Mouse (Mus musculus) ES-CJ7 (cell line): ENCODE data around the gene Trim24.
A peak's percentile ranks its signal among the peaks of the same experiment; 100 is the strongest.

Source experiments
- DNase-seq: peaks from one replicate; pipeline ENCODE4 v3.0.0; 2011; ENCODE audit warnings: low read depth, low spot score

Trim24 gene

DNA sequence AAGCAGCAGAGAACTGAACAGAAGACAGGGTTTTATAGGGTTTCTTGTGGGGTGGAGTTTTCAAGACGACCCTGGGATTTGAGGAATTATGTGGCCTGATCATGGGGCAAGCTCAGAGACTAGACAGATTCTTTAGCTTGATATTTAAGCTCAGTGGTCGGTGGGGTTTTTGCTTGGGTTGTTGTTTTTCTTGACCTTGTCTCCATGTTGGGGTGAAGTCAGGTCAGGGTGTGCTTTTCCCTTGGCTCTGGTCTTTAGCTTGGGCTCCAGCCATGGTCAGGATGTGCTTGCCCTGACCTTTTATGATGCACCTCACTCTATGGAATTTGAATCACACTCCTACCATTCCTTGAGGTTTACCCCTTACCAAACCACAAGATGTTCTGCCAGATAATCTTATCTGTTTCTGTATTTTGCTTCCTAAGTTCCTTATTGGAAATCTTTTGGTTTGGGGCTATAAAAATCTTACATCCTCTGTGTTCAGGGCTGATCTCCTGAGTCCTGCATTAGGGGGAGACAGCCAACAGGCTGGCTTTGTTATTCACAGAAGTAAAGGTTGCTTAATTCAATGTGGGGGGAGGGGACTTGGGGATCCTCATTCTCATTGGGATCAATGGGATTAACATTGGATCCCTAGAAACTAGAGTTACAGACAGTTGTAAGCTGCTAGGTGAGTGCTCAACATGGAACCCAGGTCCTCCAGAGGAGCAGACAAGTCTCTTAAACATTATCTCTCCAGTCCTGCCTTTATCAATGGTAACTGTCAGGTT lies 6.5 kb upstream of the Trim24 start:
- peak; percentile 92 for DNase-seq

DNA sequence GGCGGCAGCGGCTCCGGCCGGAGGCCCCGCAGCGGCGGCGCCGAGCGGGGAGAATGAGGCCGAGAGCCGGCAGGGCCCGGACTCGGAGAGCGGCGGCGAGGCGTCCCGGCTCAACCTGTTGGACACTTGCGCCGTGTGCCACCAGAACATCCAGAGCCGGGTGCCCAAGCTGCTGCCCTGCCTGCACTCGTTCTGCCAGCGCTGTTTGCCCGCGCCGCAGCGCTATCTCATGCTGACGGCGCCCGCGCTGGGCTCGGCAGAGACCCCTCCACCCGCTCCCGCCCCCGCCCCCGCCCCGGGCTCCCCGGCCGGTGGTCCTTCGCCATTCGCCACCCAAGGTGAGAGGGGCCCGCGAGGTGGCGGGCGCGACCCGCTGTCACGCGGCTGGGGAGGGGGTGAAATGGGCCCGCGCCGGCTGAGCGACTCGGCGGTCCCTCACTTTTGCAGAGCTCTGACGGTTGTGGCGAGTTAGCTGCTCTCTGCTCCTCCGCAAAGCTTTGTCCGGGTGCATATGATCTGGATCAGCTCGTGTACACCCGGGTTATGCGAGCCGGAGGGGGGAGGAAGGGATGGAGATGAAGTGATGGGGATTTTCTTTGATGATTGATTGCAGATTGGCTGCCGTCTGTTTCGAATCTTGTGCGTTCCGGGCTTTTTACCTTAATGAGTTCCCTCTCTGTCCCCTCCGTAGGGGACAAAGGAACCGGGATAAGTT lies 683 bp downstream of the Trim24 start:
- peak; percentile 67 for DNase-seq

DNA sequence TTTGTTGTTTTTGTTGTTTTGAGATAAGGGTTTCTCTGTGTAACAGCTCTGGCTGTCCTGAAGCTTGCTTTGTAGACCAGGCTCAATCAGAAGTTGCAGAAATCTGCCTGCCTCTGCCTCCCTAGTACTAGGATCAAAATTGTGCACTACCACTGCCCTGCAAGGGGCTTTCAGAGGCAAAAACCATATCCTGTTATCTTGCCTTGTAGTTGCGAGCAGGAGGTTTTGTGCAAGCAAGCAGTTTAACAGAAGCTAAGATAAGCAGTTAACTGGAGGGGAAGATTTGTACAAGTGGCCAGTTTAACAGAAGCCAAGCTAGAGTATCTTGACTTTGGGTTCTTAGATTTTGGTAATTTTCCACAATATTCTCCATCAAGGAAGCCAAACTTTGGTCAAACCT lies 2.2 kb downstream of the Trim24 start:
- DNase-seq = peak; percentile 78

DNA sequence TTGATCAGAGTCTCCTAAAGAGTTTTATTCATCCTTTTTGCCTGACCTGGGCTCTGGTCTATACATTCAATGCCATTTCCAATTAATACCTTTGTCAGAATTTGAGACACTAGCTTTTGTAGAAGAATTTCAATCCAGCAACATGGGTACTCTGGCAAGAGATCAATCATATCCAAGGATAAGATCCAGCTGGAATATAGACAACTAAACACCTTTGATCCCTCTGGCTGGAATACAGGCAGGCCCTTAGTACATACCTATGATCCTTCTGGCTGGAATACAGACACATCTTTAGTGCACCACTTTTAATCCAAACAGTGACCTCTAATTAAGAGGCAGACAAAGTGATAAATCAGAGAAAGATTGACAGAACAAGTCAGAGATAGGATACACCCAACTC lies 3.1 kb downstream of the Trim24 start:
- no peak for DNase-seq

DNA sequence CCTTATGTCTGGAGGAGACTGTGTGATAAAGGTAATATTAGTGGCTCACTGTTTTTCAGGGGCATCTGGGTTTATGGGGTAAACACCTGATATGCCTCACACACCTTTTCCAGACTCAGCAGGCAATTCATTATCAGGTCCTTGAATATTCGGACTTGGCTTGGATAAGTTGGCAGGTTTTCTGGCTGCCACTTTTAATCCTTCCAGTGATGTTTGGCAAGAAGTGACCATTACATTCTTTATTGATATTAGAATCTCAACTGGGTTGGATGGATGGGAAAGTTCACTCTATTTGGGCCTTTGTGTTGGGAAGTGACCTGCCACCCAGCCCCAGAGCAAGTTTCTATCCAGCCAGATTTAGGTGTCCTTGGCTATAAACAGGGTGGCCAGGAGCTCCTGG lies 7.6 kb downstream of the Trim24 start:
- no peak for DNase-seq

DNA sequence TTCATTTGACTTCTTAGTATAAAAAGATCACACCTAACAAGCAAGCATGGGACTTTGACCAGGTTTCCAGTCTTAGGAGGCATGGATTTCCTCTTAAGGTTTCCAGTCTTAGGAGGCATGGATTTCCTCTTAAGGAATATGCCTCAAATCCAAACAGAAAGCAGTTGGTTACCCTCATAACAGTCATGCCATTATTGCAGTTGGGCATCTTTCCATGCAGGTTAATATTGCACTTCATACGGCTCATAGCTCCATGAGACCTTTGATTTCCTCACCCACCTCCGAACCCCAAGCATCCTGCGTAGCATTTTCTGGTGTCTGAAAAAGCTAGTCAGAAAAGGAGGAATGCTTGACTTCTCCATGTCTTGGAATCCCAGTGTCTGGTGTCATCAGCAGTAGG lies 10.0 kb downstream of the Trim24 start:
- no peak for DNase-seq

DNA sequence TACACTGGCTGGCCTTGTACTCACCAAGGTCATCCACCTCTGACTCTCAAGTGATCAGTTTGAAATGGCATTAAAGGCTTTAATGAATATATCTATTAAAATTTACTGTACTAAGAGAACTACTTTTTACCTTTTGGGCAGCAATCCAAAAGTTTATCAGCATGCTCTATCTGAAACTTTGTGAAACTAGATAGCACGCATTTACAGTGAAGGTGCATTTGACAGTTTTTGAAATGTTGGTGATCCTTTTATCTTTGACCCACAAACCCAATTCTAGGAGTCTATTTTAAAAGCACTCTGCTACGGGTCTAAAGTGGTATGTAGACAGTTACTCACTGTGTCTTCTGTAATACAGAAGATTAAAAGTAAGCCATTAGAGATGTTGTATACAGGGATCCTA lies 23.0 kb downstream of the Trim24 start:
- no peak for DNase-seq

DNA sequence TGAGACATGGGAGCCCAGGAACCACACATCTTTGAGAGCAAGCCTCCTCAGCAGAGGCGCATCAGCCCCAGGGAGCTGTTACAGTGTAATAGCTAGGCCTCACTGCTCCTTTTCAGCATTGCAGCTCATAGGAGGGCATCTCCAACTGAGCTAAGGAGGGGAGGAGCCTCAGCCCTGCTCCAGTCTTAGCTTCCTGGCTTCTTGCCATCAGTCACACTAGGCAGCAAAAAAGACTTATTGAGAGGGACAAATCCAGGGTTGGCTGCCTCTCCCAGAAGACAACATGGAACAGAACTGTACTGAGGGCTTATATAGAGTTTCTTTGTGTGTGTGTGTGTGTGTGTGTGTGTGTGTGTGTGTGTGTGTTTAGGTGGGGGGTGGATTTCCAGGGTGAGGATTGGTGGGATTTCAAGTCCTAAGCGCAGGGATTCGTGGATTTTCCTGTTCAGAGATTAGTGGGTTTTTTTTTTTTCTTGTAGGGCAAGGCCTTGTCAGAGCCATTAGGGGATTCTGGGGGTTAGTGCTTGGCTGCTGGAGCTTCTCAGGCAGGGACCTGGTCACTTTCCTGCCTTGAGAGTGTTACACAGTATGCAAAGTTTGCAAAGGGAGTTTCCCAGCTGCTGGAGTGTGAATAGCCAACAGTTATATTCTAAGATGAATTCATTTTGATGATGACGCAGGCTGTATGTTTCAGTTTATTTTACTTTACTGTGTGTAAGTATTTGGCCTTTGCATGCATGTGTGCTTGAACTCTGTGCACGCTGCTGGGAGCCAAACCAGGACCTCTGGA lies 25.2 kb downstream of the Trim24 start:
- DNase-seq = peak; percentile 72

DNA sequence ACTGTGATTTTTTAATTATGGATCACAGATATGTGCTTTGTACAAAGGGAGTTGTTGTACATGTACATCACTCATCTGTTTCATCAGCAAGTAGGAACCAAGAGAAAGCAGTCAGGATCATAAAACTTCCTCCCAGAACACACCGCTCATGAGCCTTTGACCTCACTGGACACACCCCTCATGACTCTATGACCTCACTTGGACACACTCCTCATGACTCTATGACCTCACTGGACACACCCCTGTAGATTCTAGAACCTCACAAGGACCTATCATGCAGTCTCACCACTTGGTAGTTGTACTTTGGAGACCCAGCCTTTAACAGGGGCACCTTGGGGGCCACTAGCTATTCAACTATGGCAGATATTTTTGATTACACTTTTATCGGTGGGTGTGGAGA lies 29.6 kb downstream of the Trim24 start:
- DNase-seq = peak; percentile 49

DNA sequence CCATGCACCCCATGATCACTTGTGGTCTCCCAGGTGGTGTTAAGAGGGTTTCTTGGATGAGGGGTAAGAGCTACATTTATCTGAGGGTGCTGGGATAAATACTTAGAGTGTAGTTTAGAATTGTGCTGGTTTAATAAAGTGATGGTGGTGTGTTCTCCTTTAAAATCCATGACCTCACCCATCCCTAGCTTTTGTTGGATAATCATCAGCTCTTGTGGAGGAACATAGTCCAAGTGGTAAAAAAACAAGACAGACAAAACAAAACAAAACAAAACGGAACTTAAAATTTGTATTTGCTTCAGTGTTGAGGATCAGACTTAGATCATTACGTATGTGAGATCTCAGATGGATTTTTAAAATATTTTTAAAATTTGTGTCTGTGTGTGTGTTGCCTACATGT lies 31.2 kb downstream of the Trim24 start:
- DNase-seq = no peak

DNA sequence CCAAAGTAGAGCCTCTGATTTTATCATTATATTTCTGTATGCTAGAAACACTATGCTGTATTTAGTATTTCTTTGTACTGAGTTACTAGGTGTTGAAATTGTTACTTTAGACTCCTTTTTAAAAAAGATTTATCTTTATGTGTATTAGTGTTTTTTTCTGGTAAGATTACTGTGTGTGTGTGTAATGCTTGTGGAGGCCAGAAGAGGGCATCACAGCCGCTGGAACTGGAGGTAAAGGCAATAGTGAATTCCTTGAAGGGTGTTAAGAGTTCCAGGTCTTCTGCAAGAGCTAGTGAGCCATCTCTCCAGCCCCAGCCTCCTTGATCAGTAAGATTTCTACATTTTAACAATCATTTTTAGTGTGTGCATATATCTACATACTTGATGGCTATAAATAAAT lies 33.2 kb downstream of the Trim24 start:
- DNase-seq = no peak

DNA sequence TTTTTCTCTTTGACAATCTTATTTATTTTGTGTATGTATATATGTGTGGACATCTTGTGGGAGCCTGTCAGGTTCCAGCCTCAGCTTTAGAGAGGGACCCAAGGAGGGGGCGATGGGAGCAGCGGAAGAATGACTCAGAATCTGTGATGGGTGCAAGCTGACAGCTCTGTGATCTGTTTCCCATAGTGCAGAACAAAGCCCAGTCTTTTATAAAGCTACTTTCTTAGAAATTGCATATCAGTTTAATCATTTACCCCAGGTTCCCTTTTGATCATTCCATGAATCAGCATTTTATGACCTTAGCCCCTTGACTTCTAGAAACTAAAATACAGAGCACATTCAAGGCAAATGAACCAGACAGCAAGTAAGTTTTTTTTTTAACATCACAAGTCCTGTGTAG lies 42.9 kb downstream of the Trim24 start:
- DNase-seq = no peak

DNA sequence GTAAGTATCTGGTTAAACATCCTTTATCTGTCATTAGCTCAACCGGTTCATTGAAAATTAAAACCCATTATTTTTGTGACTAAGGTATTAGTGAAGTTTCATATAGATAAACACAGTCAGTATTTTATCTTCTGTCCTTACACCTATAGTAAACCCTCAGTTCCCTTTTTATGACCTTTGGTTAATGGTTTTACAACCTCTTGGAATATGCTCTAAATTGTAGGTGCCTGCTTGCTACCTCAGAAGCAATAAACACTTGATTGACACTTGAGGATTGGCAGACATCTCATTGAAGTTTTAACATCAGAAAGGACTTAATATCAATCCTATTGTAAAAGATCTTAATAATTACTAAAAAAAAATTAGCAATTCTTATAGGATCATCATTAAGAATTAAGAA lies 54.5 kb downstream of the Trim24 start:
- no peak for DNase-seq

DNA sequence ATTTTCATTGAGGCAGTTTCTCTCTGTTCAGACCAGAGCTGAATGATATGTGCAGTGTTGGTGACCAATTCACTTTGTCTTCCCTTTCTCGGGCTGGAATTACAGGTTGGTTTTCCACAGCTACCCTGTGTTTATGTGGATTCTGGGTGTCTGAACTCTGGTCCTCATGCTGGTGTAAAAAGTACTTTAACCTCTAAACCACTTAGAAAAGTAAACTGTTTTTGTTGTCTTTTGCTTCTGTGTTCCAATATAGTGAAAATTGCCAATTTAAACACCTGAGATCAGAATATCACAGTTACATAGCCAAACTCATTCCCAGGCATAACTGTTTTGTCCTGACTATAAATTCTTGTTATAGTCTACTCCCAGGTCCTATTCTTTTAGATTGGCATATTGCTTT lies 56.1 kb downstream of the Trim24 start:
- no peak for DNase-seq

DNA sequence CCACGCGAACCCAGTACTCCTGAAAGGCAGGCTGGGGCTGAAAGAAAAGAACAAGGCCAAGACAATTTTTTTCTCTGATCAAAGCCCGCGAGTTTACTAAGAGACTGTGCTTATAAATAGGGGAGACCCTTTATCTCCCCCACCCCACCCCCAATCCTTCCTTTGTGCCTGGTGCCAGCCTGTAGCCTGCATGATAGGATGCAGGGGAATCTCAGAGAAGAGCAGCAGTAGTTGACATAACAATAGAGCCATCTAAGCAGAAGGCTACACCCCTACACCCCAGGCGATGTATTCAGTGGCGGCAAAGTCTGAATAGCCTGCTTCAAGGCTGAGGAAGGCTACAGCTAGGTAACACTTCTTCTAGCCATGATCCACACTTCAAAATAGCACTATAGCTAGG lies 65.9 kb downstream of the Trim24 start:
- peak; percentile 94 for DNase-seq

DNA sequence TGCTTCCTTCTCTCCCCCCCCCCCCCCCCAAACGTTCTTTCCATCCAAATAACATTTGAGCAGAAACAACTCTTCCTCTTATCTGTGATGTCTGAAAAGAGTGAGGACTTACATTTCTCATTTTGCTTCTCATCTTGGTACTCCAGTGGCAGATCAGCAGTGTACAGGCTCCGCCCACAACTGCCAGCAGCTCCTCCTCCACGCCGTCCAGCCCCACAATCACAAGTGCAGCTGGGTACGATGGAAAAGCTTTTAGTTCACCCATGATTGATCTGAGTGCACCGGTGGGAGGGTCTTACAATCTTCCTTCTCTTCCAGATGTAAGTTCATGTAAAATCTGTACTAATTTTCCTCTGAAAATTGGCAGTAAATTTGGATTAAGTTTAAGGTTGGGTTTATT lies 80.7 kb downstream of the Trim24 start:
- DNase-seq = peak; percentile 51

DNA sequence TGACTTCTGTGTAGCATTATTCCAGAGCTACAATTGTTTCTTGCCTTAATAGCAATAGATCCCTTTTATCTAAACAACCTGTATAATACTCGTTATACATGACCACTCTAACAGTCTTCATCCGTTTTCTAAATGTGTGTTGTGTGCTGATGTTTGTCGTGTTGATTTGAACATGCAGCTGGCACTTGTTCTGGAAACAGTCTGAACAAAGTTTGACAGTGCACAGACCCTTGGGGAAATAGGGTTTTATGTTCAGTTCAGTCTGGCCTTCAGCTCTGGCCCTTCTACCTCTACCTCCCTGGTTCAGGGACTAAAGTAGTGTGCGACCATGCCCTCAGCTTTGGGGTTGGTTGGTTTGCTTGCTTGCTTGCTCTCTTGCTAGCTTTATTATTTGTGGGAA lies 96.8 kb downstream of the Trim24 start:
- DNase-seq = no peak

DNA sequence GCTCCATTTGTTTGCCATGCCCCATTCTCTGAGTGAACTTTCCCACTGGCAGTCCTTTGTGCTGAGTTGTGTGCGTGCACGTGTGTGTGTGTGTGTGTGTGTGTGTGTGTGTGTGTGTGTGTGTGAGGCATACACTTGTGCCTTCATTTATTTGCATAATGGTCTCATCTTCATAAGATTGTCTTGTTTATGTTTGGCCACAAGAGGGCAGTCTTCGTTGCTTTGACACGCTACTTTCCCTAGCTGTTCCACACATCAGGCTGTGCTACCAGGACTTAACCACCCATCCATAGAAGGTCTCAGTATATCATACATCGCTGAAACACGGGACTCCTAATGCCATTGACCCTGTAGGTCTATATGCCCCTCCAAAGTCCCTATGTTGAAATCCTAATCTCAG lies 136.8 kb downstream of the Trim24 start:
- peak; percentile 87 for DNase-seq

DNA sequence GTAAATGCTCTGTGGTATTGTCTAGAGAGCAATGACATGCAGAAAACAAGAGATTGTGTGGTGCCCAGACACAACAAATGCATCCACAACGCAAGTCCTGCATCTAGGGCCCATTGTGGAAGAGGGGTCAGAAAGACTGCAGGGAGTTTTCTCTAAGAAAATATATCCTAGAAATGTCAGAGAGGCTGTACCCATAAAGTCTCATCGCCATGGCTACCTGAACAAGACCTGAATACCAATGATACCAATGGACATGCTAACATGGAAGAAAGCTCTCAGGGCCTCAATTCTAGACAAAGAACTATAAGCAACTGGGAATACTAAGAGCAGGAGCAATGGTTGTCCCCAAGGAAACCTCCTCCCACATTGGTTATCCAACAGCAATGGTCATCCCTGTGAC lies 142.2 kb downstream of the Trim24 start:
- no peak for DNase-seq
